Mouse (Mus musculus) neural tube, embryonic 13.5 days (tissue): ENCODE measurements around the gene Neil3. TPM values are rescaled to one million over a fixed set of nuclear protein-coding genes. Genes with fewer than 3 reads are reported as not detected.
"Not testable (repeated sequence)": the region's sequence is repeated elsewhere in the genome, so short reads cannot be mapped to it uniquely, and the experiment has no call there.

ENCODE experiments used
- ATAC-seq: fragments of 200-750 bp; cut with Nextera tagmentation; 2 replicates; pipeline ENCODE4 v1.8.0; 2017; ENCODE audit warnings: low read depth, mild to moderate bottlenecking, moderate TSS enrichment, moderate library complexity
- H3K27ac ChIP-seq: fragments of 300-500 bp; sonication (generic); replicated peaks from 2 replicates; pipeline ENCODE4 v1.5.1; 2015; ENCODE audit warnings: moderate library complexity, mild to moderate bottlenecking, inconsistent platforms
- H3K27me3 ChIP-seq: fragments of 300-500 bp; sonication (generic); 2 replicates; pipeline ENCODE4 v1.6.1; 2015; ENCODE audit warnings: mild to moderate bottlenecking, inconsistent platforms
- H3K36me3 ChIP-seq: fragments of 300-500 bp; sonication (generic); 2 replicates; pipeline ENCODE4 v1.6.1; 2015; ENCODE audit warnings: mild to moderate bottlenecking, inconsistent platforms
- H3K4me1 ChIP-seq: fragments of 300-500 bp; sonication (generic); replicated peaks from 2 replicates; pipeline ENCODE4 v1.6.1; 2015; ENCODE audit warnings: inconsistent platforms
- H3K4me2 ChIP-seq: fragments of 300-500 bp; sonication (generic); 2 replicates; pipeline ENCODE4 v1.6.1; 2015; ENCODE audit warnings: inconsistent platforms, mild to moderate bottlenecking, moderate library complexity
- H3K4me3 ChIP-seq: fragments of 300-500 bp; sonication (generic); 2 replicates; pipeline ENCODE4 v1.5.1; 2015; ENCODE audit warnings: mild to moderate bottlenecking, inconsistent platforms
- H3K9ac ChIP-seq: fragments of 300-500 bp; sonication (generic); 2 replicates; pipeline ENCODE4 v1.6.1; 2015; ENCODE audit warnings: moderate library complexity, mild to moderate bottlenecking, inconsistent platforms
- H3K9me3 ChIP-seq: fragments of 300-500 bp; sonication (generic); 2 replicates; pipeline ENCODE4 v1.6.1; 2016; ENCODE audit warnings: inconsistent platforms
- WGBS: fragments of 180-500 bp; shearing (Covaris S2); methylation state at CpG from one replicate; pipeline ENCODE4 v1.1.7; 2015; 5-methylcytosine and 5-hydroxymethylcytosine counted together
- polyA plus RNA-seq: library from polyadenylated mRNA; unstranded; fragments of >200 nt; fragmentation: Nextera tagmentation; extraction: Ambion mirVana; gene quantifications from 2 replicates; pipeline ENCODE4 v1.2.1, GENCODE M21; 2015

Gene Neil3
- polyA plus RNA-seq, 1 experiment from 2014 or later = 6.2 TPM

DNA sequence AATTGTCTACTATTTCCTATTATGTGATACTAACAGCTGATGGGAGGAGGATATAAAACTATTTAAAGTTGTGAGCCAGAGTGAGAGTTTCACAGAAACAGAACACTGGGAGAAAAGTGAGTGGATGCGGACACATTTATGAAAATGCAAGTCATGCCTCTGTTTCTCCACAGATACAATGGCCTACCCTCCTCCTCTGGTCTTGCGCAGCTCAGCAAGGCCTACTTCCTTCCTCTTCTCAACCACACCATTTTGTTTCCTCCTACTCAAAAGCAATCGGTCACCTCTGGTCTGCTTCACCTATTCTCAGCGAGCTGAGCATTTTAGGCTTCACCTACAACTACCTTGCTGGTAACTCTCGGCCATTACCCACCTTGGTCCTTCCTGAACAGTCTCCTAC, 34.0 kb downstream of the Neil3 start:
- H3K9ac ChIP-seq = no peak overlapping the region
- H3K9me3 ChIP-seq = no peaks in the 10 kb centered on the region
- ATAC-seq = no peak
- 97% methylated on average over 5 of the region's 5 CpGs for WGBS
- no peak overlapping the region for H3K27ac ChIP-seq
- no peaks in the 10 kb centered on the region; the same call in 1 of the 2 replicates for H3K4me1 ChIP-seq
- H3K4me3 ChIP-seq = no peak overlapping the region
- no peaks in the 10 kb centered on the region for H3K27me3 ChIP-seq
- H3K4me2 ChIP-seq = no peak overlapping the region
- H3K36me3 ChIP-seq = no peaks in the 10 kb centered on the region

DNA sequence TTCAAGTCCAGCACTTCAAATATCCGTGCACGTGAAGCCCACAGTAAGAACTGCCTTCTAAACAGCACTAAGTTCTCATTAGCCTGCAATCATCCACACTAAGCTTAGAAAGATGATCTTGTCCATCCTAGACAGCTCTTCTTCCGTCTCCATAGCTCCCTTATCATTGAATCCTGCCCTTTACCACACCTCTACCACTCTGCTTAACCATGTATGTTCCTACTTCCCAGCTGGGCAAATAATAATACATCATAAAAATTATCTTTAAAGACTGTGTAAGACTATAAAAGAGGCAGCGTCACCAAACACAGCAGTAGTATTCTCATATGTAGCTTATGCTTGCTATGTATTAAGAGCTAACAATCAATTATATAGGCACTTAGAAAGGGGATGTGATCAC, 35.2 kb downstream of the Neil3 start:
- no peak overlapping the region for H3K9ac ChIP-seq
- no peak overlapping the region for H3K4me3 ChIP-seq
- no peak overlapping the region for H3K27ac ChIP-seq
- H3K4me2 ChIP-seq = no peak overlapping the region
- H3K36me3 ChIP-seq = no peaks in the 10 kb centered on the region
- no peaks in the 10 kb centered on the region for H3K27me3 ChIP-seq
- no peak for ATAC-seq
- 90% methylated on average over 4 of the region's 4 CpGs for WGBS
- no peaks in the 10 kb centered on the region for H3K9me3 ChIP-seq
- H3K4me1 ChIP-seq = no peaks in the 10 kb centered on the region; the same call in 1 of the 2 replicates

DNA sequence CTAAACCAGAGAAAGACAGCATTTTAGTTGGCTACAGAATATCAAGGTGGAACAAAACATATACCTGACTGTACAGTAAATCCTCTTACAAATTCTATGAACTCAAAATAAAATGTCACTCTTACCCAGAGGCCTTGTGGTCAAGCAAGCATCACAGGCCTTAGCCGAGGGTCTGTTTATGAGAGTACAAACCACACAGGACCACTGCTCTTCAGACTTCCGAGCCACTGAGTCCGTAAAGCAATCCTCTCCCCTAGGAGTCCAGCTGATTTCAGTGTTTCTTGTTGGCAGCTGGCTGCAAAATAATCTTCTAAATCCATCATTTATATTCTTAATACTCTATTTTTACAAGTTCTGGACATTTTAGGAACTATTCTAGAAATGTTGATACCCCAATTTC, 38.0 kb downstream of the Neil3 start:
- H3K4me3 ChIP-seq = no peak overlapping the region
- no peaks in the 10 kb centered on the region for H3K9me3 ChIP-seq
- H3K4me2 ChIP-seq = no peak overlapping the region
- WGBS = 32% methylated on average over 3 of the region's 3 CpGs
- H3K27me3 ChIP-seq = no peaks in the 10 kb centered on the region
- H3K4me1 ChIP-seq = no peaks in the 10 kb centered on the region; the same call in 1 of the 2 replicates
- H3K9ac ChIP-seq = no peak overlapping the region
- ATAC-seq = peak; percentile 63; the same call in 1 of the 2 replicates
- peak overlapping the region; percentile 55; the same call in 1 of the 2 replicates for H3K27ac ChIP-seq
- no peaks in the 10 kb centered on the region for H3K36me3 ChIP-seq

DNA sequence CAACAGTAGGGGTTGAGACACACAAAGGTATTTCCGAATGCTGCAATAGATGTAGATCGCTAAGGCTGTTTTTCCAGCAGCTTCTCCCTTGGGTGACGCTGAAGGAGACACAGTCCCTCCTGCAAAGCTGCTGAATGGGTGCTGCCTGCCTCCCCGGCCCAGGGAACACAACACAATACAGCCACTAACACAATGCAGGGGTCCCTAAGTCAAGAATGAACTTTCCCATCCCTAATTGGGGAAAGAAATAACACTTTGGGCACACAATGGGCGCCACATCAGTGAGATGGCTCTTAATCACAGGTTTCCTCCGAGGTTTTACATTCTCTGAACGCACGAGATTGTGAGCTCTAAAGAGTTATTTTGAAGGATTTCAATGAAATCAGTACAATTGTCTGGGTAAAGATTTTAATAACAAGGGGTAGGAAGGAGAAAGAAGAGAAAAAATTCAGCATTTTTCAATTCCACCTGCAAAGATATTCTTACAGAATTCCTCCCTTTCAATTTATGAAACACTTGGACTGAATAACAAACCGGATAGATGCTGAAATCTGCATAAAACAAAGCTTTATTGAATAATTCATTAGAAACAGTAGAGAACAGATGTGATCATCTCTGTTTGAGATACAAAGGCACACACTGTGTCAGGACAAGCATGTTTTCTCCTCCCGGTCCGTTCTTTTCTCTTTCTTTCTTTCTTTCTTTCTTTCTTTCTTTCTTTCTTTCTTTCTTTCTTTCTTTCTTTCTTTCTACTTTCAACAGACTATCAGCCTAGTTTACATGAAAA, 38.6 kb downstream of the Neil3 start:
- WGBS = 44% methylated on average over 11 of the region's 11 CpGs
- Histone ChIP-seq H3K36me3 (no peaks in the 10 kb centered on the region), H3K4me1 (no peaks in the 10 kb centered on the region; the same call in 1 of the 2 replicates), H3K9me3 (no peaks in the 10 kb centered on the region), H3K27ac (peak overlapping the region; percentile 75), H3K4me3 (no peak overlapping the region), H3K9ac (no peak overlapping the region), H3K27me3 (no peaks in the 10 kb centered on the region), H3K4me2 (peak overlapping the region; percentile 29)
- peak; percentile 90 for ATAC-seq

DNA sequence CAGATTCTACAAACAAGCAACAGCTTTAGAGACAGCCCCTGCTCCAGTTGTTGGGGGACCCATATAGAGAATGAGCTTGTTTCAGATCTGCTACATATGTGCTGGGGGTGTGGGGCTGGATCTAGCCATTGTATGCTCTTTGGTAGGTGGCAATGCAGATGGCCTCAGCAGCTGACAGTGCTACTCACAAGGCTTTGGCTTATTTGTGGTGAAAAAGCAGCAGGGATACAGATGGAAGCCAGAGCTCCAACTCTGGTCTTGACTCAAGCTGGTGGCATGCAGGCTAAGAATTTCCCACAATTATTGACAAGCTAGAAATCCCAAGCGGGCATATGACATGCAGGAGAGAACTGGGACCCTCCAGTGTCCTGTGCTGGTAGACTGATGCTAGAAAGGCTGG, 40.8 kb downstream of the Neil3 start:
- H3K27ac ChIP-seq = no peak overlapping the region
- no peak for ATAC-seq
- H3K9me3 ChIP-seq = no peaks in the 10 kb centered on the region
- H3K4me2 ChIP-seq = no peak overlapping the region
- no peak overlapping the region for H3K4me3 ChIP-seq
- no peaks in the 10 kb centered on the region; the same call in 1 of the 2 replicates for H3K4me1 ChIP-seq
- H3K27me3 ChIP-seq = no peaks in the 10 kb centered on the region
- 97% methylated on average over 1 of the region's 1 CpGs for WGBS
- H3K36me3 ChIP-seq = no peaks in the 10 kb centered on the region
- H3K9ac ChIP-seq = no peak overlapping the region

DNA sequence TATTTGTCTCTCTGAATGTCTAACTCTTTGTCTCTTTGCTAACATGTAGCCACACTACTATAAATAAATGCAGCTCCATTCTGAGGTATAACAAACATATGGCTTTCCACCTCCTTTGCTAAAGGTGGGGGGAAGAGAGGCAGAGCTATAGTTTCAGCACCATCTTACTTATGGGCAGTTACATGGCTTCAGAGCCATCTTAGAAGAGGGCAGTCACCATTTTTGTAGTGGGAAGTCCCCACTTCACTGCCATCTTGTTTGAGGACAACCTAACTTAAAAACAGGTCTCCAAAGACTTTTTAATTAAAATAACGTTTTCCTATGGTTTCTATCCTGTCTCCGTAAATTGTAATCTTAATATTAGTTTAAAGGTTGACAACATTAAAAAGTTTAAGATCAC, 47.1 kb downstream of the Neil3 start:
- Histone ChIP-seq H3K9me3 (no peaks in the 10 kb centered on the region), H3K4me2 (no peak overlapping the region), H3K27ac (no peak overlapping the region), H3K27me3 (no peaks in the 10 kb centered on the region), H3K4me3 (no peak overlapping the region), H3K4me1 (no peaks in the 10 kb centered on the region), H3K36me3 (no peaks in the 10 kb centered on the region), H3K9ac (no peak overlapping the region)
- ATAC-seq = no peak
- WGBS = 92% methylated on average over 2 of the region's 2 CpGs

DNA sequence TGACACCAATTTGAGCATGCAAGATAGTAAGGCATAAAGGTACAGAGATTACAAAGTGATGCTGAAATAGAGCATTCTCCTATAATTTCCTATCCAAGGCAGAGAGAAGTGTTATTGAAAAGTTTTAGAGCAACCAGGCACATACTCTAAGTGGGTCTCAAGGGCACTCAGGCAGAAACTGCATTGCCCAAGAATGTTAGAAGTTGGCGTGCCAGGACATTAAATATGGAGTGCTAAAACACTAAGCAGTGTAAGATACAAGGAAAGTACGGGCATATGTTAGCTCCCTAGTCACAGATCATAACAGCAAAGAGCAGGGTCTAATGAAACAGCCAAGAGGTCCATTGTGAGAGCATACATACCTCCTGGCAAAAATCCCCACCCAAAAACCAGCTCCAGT, 65.3 kb downstream of the Neil3 start:
- Histone ChIP-seq H3K4me1 (no peaks in the 10 kb centered on the region), H3K9ac (no peak overlapping the region), H3K4me2 (no peak overlapping the region), H3K4me3 (no peak overlapping the region), H3K27ac (no peak overlapping the region), H3K27me3 (no peaks in the 10 kb centered on the region), H3K36me3 (no peaks in the 10 kb centered on the region), H3K9me3 (no peaks in the 10 kb centered on the region)
- no peak for ATAC-seq
- WGBS = 78% methylated on average over 2 of the region's 2 CpGs

DNA sequence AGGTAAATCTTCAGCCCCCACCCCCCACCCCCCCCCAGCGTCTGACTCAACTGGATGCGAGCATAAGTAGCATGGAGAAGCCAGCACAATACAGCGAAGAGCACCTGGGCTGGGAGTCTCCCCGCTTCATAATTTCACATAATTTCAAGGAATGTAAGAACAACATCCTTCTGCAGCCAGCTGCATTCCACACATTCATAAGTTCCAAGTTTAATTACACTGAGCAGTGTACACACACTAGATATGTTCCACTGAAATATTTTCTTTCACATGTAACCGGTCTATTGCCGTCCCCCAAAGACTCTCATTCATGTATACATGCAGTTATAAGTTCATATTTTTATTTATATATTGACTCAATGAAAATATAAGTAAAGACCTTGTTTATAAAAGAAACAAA, 72.6 kb downstream of the Neil3 start:
- Histone ChIP-seq H3K4me2 (no peak overlapping the region), H3K9me3 (no peaks in the 10 kb centered on the region), H3K27me3 (no peaks in the 10 kb centered on the region), H3K9ac (no peak overlapping the region), H3K4me3 (no peak overlapping the region), H3K4me1 (peaks cover 4% of the 10 kb centered on the region; the same call in 1 of the 2 replicates), H3K27ac (no peak overlapping the region), H3K36me3 (no peaks in the 10 kb centered on the region)
- ATAC-seq = no peak
- 90% methylated on average over 6 of the region's 6 CpGs for WGBS

DNA sequence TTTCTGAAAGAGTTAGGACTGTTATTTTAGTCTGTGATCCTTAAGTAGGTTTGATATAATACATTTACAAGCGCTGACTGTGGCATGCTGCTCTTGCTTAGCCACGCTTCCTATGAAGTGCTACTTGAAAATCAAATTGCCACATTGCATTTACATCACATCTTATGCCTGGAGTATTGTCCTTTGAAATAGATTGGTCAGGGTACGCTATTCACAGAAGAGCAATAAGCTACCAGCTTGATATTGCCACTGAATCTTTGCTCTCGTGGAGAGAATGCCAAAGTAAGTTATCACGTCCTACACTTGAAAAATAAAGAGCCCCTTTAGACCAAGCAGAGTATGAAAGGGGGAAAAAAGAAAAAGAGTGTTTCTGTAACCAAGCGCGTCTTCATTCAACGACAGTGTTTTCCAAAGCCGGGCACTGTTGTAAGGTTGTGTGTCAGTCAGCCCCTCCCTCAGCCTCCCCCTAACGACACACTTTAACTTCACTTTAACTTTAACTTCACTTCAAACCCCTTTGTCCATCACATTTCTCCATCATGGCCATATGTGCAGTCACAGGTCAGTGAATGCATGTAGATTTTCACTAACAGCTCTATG, 76.3 kb downstream of the Neil3 start:
- no peaks in the 10 kb centered on the region for H3K27me3 ChIP-seq
- peaks cover 4% of the 10 kb centered on the region; the same call in 1 of the 2 replicates for H3K4me1 ChIP-seq
- no peak overlapping the region for H3K27ac ChIP-seq
- H3K9me3 ChIP-seq = no peaks in the 10 kb centered on the region
- ATAC-seq = no peak
- WGBS = 58% methylated on average over 10 of the region's 10 CpGs
- H3K36me3 ChIP-seq = no peaks in the 10 kb centered on the region
- H3K4me2 ChIP-seq = no peak overlapping the region
- no peak overlapping the region for H3K4me3 ChIP-seq
- H3K9ac ChIP-seq = no peak overlapping the region

DNA sequence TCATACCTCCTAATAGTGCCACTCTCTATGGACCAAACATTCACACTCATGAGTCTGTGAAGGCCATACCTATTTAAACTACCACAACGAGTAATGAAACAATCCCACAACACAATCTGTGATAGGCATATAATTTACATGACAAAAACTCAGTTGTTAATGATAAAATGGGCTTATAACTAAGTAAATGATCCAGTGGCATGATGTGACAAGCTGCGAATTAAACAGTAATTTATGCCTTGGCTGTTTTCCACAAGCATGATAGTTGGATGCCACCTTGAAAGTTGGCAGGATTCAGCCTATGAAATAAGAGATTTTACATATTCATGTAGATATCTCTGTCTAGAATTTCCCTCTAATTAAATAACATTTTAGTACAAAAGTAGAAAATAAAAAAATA, 99.3 kb downstream of the Neil3 start:
- no peaks in the 10 kb centered on the region for H3K27me3 ChIP-seq
- no peaks in the 10 kb centered on the region for H3K36me3 ChIP-seq
- no peak for ATAC-seq

DNA sequence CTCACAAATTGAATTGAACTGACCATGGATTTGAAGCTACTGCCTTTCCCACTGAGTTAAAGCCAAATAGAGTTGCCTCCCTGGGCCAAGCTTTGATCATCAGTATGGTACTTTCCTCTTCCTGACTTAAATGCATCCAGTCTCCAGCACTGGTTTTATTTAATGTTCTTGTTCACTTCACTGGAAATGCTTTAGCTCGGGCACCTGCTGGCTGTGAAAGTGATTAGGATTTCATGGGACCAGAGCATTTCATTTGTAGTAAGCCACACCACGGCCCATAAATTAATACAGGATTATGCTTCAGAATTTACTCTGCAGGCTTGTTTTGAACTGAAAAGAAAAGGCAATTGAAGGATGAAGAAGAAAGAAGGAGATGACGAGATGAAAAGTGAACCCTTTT, 100.8 kb downstream of the Neil3 start:
- not testable (repeated sequence) for H3K4me1 ChIP-seq, H3K9me3 ChIP-seq, H3K4me3 ChIP-seq, H3K4me2 ChIP-seq, H3K27me3 ChIP-seq, H3K36me3 ChIP-seq, H3K9ac ChIP-seq, H3K27ac ChIP-seq, ATAC-seq
- WGBS = 64% methylated on average over 3 of the region's 3 CpGs

More for the DNA sequence above, 99.3 kb downstream of the Neil3 start:
- Histone ChIP-seq H3K9me3 (no peaks in the 10 kb centered on the region), H3K4me1 (no peaks in the 10 kb centered on the region), H3K9ac (no peak overlapping the region), H3K4me2 (no peak overlapping the region), H3K4me3 (no peak overlapping the region), H3K27ac (no peak overlapping the region)
- WGBS = 79% methylated on average over 2 of the region's 2 CpGs
